Mouse (Mus musculus) neural tube, embryonic 11.5 days (tissue): ENCODE measurements around the gene Coro6. TPM values are rescaled to one million over a fixed set of nuclear protein-coding genes. Genes with fewer than 3 reads are reported as not detected.
A peak's percentile ranks its signal among the peaks of the same experiment; 100 is the strongest.

Experiments used
- ATAC-seq: fragments of 200-750 bp; cut with Nextera tagmentation; 2 replicates; pipeline ENCODE4 v1.8.0; 2017; ENCODE audit warnings: moderate number of reproducible peaks, mild to moderate bottlenecking, moderate TSS enrichment, moderate library complexity; ENCODE audit not compliant: insufficient read depth, low FRiP score, low TSS enrichment
- DNase-seq: peaks from one replicate; pipeline ENCODE4 v3.0.0-alpha.2; 2015; ENCODE audit warnings: low spot score
- H3K27ac ChIP-seq: fragments of 300-500 bp; sonication (generic); 2 replicates; pipeline ENCODE4 v1.5.1; 2014; ENCODE audit warnings: low read depth, mild to moderate bottlenecking, low read length
- H3K27me3 ChIP-seq: fragments of 300-500 bp; sonication (generic); 2 replicates; pipeline ENCODE4 v1.6.1; 2014; ENCODE audit warnings: mild to moderate bottlenecking, low read length, mixed read lengths; ENCODE audit not compliant: control insufficient read depth, insufficient read depth
- H3K36me3 ChIP-seq: fragments of 300-500 bp; sonication (generic); 2 replicates; pipeline ENCODE4 v1.6.1; 2014; ENCODE audit warnings: mild to moderate bottlenecking, low read length, moderate library complexity, mixed read lengths; ENCODE audit not compliant: control insufficient read depth, insufficient read depth
- H3K4me1 ChIP-seq: fragments of 300-500 bp; sonication (generic); 2 replicates; pipeline ENCODE4 v1.6.1; 2014; ENCODE audit warnings: low read length, mixed read lengths; ENCODE audit not compliant: control insufficient read depth, insufficient read depth
- H3K4me2 ChIP-seq: fragments of 300-500 bp; sonication (generic); 2 replicates; pipeline ENCODE4 v1.6.1; 2014; ENCODE audit warnings: low read depth, mild to moderate bottlenecking, moderate library complexity
- H3K4me3 ChIP-seq: fragments of 300-500 bp; sonication (generic); 2 replicates; pipeline ENCODE4 v1.5.1; 2014; ENCODE audit warnings: low read depth, low read length
- H3K9ac ChIP-seq: fragments of 300-500 bp; sonication (generic); 2 replicates; pipeline ENCODE4 v1.6.1; 2014; ENCODE audit warnings: mild to moderate bottlenecking, low read length
- H3K9me3 ChIP-seq: fragments of 300-500 bp; sonication (generic); 2 replicates; pipeline ENCODE4 v1.6.1; 2016; ENCODE audit warnings: low read length; ENCODE audit not compliant: control insufficient read depth
- WGBS: fragments of 180-500 bp; shearing (Covaris S2); extraction: QIAGEN DNeasy Blood & Tissue Kit; methylation state at CpG from one replicate; pipeline ENCODE4 v1.1.7; 2014; 5-methylcytosine and 5-hydroxymethylcytosine counted together
- polyA plus RNA-seq: library from polyadenylated mRNA; unstranded; fragments of >200 nt; fragmentation: Nextera tagmentation; extraction: Ambion mirVana; gene quantifications from 2 replicates; pipeline ENCODE4 v1.2.1, GENCODE M21; 2014

The Coro6 gene
- polyA plus RNA-seq = 0.41 and 0.43 TPM in 2 replicates

- H3K4me2 ChIP-seq = peak within 1 kb of the TSS; percentile 80
- no peaks in the 10 kb centered on the region for H3K4me1 ChIP-seq
- DNase-seq (peak; percentile 66), ATAC-seq (no peak)
- H3K4me3 ChIP-seq = peak within 1 kb of the TSS; percentile 47
- H3K9ac ChIP-seq = peak within 1 kb of the TSS; percentile 47
- H3K9me3 ChIP-seq = no peaks in the 10 kb centered on the region
- peaks cover 42% of the 10 kb centered on the region for H3K27me3 ChIP-seq
- no peaks in the 10 kb centered on the region for H3K36me3 ChIP-seq
- no peak within 1 kb of the TSS for H3K27ac ChIP-seq
- WGBS = under 1% methylated on average over 67 of the region's 73 CpGs
Observed at GRCm38 (mm10) chr11:77462283-77463100, at the start of gene Coro6. Coro6 (plus strand) TSS chr11:77462411.

GRCm38 (mm10) chr11:77414141-77414839, 47.9 kb upstream of the Coro6 start:
- Histone ChIP-seq H3K4me2 (no peak overlapping the region), H3K4me3 (no peak overlapping the region), H3K27me3 (no peaks in the 10 kb centered on the region), H3K9ac (no peak overlapping the region), H3K4me1 (no peaks in the 10 kb centered on the region), H3K27ac (no peak overlapping the region), H3K9me3 (no peaks in the 10 kb centered on the region), H3K36me3 (no peaks in the 10 kb centered on the region)
- 89% methylated on average over 2 of the region's 2 CpGs for WGBS
- DNase-seq (no peak), ATAC-seq (no peak)

DNA sequence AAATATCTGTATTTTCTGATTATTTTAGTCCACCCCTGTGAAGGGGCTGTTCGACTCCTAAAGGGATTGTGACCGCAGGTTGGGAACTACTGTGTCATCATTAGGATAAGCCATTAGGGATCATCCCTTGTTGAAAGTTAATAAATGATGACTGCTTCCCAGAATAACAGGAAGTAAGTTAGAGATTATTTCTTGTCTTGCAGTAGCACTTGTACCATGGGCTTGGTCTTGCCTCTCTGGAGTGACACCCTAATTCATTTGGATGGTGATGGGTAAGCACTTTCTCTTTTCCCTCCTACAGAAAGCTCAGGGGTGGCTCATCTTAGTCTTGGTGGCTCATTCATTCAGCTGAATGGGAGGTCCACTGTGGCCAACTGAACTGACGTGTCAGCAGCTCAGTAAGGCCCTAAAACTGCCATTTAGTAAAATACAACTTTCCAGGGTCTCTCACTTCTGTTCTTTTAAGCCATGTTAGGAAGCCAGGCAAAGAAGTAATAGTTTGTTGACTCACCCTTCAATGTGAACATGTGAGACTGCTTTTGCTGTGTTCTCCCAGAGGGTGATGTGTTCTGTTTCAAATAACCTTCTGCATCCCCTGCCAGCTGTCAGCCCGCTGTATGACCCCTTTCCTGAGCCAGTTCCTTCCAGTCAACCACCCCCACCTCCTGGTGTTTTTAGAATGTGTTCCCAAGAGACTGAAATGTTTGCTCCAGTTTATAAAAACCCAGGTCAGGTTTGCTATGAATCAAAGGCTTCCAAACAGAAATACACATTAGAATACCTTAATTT, 45.8 kb upstream of the Coro6 start:
- Histone ChIP-seq H3K27me3 (no peaks in the 10 kb centered on the region), H3K27ac (no peak overlapping the region), H3K4me1 (no peaks in the 10 kb centered on the region), H3K36me3 (no peaks in the 10 kb centered on the region), H3K9me3 (no peaks in the 10 kb centered on the region), H3K9ac (no peak overlapping the region), H3K4me3 (no peak overlapping the region), H3K4me2 (no peak overlapping the region)
- 61% methylated on average over 4 of the region's 4 CpGs for WGBS
- ATAC-seq (no peak), DNase-seq (no peak)

GRCm38 (mm10) chr11:77418021-77418420, 44.2 kb upstream of the Coro6 start:
- H3K27ac ChIP-seq = no peak overlapping the region
- no peaks in the 10 kb centered on the region for H3K9me3 ChIP-seq
- no peak overlapping the region for H3K4me3 ChIP-seq
- no peaks in the 10 kb centered on the region for H3K27me3 ChIP-seq
- WGBS = 95% methylated on average over 4 of the region's 4 CpGs
- no peak overlapping the region for H3K4me2 ChIP-seq
- no peak for DNase-seq
- no peak for ATAC-seq
- H3K36me3 ChIP-seq = no peaks in the 10 kb centered on the region
- no peak overlapping the region for H3K9ac ChIP-seq
- H3K4me1 ChIP-seq = no peaks in the 10 kb centered on the region

DNA sequence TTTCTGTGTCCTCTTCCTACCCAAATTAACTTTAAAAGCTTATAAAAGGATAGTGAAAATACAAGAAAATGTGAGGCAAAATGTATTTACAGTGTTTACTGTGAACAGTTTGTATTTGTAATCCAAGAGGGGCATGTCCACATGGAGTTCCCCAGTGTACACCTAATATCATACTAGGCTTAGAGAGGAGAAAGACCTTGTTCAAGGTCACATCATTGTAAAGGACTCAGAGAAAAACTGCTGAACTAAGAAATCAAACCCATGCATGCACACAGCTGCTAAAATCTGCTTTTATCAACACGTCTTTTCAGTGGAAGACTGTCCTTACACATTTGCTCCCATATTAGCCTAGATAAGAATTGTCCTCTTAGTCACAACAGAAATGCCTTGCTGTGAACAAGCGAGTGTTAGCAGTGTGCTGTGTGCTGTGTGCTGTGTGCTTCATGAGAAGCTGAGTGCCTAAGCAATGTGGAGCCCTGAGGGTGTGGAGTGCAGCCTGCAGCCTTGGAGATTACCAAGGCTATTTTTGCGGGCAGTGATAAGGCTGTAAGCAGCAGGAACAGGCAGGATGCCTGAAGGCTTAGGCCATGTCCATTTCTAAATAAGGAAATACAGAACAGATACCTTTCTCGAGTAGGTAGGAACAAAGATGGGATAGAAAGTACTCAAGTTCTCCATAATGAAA, 38.9 kb upstream of the Coro6 start:
- H3K4me3 ChIP-seq = no peak overlapping the region
- H3K4me2 ChIP-seq = no peak overlapping the region
- ATAC-seq (no peak), DNase-seq (no peak)
- no peak overlapping the region for H3K27ac ChIP-seq
- H3K4me1 ChIP-seq = no peaks in the 10 kb centered on the region
- no peaks in the 10 kb centered on the region for H3K9me3 ChIP-seq
- WGBS = 86% methylated on average over 4 of the region's 4 CpGs
- no peaks in the 10 kb centered on the region for H3K27me3 ChIP-seq
- no peak overlapping the region for H3K9ac ChIP-seq
- no peaks in the 10 kb centered on the region for H3K36me3 ChIP-seq

DNA sequence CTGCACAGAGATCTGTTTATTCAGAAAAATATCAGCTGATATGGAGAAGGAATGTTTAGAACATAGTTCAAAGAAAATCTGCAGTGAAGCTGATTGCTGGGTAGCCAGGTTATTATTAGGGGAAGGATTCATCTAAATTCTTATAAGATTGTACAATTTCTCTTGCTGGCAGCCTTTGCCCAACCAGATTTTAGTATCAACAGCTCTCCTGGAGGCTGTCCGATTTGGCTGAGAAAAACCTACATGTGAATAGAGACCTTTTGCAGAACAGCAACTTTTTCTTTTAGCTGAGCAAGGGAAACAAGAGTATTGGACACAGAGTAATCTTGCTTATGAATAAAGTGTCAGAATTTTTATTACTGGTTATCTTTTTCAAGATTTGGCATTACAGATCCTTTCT, 33.8 kb upstream of the Coro6 start:
- Histone ChIP-seq H3K27me3 (no peaks in the 10 kb centered on the region), H3K4me3 (no peak overlapping the region), H3K27ac (no peak overlapping the region), H3K9ac (no peak overlapping the region), H3K9me3 (no peaks in the 10 kb centered on the region), H3K36me3 (no peaks in the 10 kb centered on the region), H3K4me2 (no peak overlapping the region), H3K4me1 (no peaks in the 10 kb centered on the region)
- DNase-seq (no peak), ATAC-seq (no peak)
- 92% methylated on average over 1 of the region's 1 CpGs for WGBS

- no peak for ATAC-seq
- no peak overlapping the region for H3K4me3 ChIP-seq
- WGBS = 86% methylated on average over 2 of the region's 2 CpGs
- H3K4me1 ChIP-seq = no peaks in the 10 kb centered on the region
- no peak overlapping the region for H3K27ac ChIP-seq
- H3K9me3 ChIP-seq = no peaks in the 10 kb centered on the region
- no peak overlapping the region for H3K9ac ChIP-seq
- H3K4me2 ChIP-seq = no peak overlapping the region
- no peaks in the 10 kb centered on the region for H3K27me3 ChIP-seq
- no peaks in the 10 kb centered on the region for H3K36me3 ChIP-seq
- no peak for DNase-seq
Observed at GRCm38 (mm10) chr11:77437026-77437425, 25.2 kb upstream of the Coro6 start.

GRCm38 (mm10) chr11:77440081-77440480, 22.1 kb upstream of the Coro6 start:
- Histone ChIP-seq H3K4me2 (no peak overlapping the region), H3K27ac (no peak overlapping the region), H3K9me3 (no peaks in the 10 kb centered on the region), H3K4me1 (no peaks in the 10 kb centered on the region), H3K27me3 (no peaks in the 10 kb centered on the region), H3K4me3 (no peak overlapping the region), H3K36me3 (no peaks in the 10 kb centered on the region), H3K9ac (no peak overlapping the region)
- DNase-seq (no peak), ATAC-seq (no peak)
- 91% methylated on average over 9 of the region's 9 CpGs for WGBS
